9 mouse cellular contexts compared by ENCODE assay signal in genomic region chr7:118994231-118994842, GRCm38 (mm10). TPM values are rescaled to one million over a fixed set of nuclear protein-coding genes. Genes with fewer than 3 reads are reported as not detected.
DNase-seq lines count a peak whose midpoint lies in the region; ATAC-seq and TF ChIP-seq lines count a peak whose summit lies in the region.
"Had no signal": no experiment of that assay in that cellular context is flagged by ENCODE, and none has a peak within 500 bp of the region (broad histone marks: within the 10 kb centered on the region; RNA-seq: fewer than 3 reads in every experiment).

No protein-coding gene starts in this region.

- H3K9me3 ChIP-seq in E14TG2a.4 (ENCODE audit: low read length) = 0 out of 2 replicates have a peak, but pooled peaks cover 5% of the 10 kb centered on the region
- H3K9me3 ChIP-seq in embryonic facial prominence, embryonic 14.5 days (ENCODE audit: control insufficient read depth, low read length) = no peaks in the 10 kb centered on the region
- no peaks in the 10 kb centered on the region for H3K9me3 ChIP-seq in hindbrain, embryonic 13.5 days
- H3K9me3 ChIP-seq in lung, embryonic 16.5 days (ENCODE audit: control insufficient read depth, low read length) = no peaks in the 10 kb centered on the region

- peaks cover 60% of the 10 kb centered on the region for H3K4me1 ChIP-seq in E14TG2a.4 (replicated peaks; ENCODE audit: low read depth, low read length)
- H3K4me1 ChIP-seq in embryonic facial prominence, embryonic 14.5 days (ENCODE audit: control insufficient read depth, insufficient read depth, low read length) = peaks cover 25% of the 10 kb centered on the region
- peaks cover 65% of the 10 kb centered on the region for H3K4me1 ChIP-seq in hindbrain, embryonic 13.5 days (replicated peaks)
- H3K4me1 ChIP-seq in lung, embryonic 16.5 days (replicated peaks; ENCODE audit: control insufficient read depth, insufficient read depth, low read length) = peaks cover 24% of the 10 kb centered on the region

- H3K27ac ChIP-seq in embryonic facial prominence, embryonic 14.5 days (replicated peaks; ENCODE audit: low read depth, low read length) = peak overlapping the region; percentile 19
- peak overlapping the region; percentile 82 for H3K27ac ChIP-seq in hindbrain, embryonic 13.5 days
- H3K27ac ChIP-seq in lung, embryonic 16.5 days (ENCODE audit: low read length) = peak overlapping the region; percentile 33

- peak; percentile 36 for DNase-seq in gastrocnemius, postnatal 10 days
- DNase-seq in gastrocnemius, adult 18-20 months (ENCODE audit: low spot score) = no peak
- DNase-seq in embryonic facial prominence, embryonic 14.5 days (ENCODE audit: low spot score) = no peak
- peak; percentile 7 to 9 for DNase-seq in thymus, postnatal 10 days (ENCODE audit: low spot score in 2 of 2)
- DNase-seq in left cerebral cortex, adult 8-10 months (ENCODE audit: low spot score in 2 of 2) = no peak

- WGBS in embryonic facial prominence, embryonic 14.5 days = 2% methylated on average over 21 of the region's 21 CpGs
- 0% methylated on average over 21 of the region's 21 CpGs for WGBS in hindbrain, embryonic 13.5 days
- 1% methylated on average over 21 of the region's 21 CpGs for WGBS in lung, embryonic 16.5 days

- peak; percentile 8 for ATAC-seq in embryonic facial prominence, embryonic 14.5 days (ENCODE audit: low read depth)
- ATAC-seq in hindbrain, embryonic 13.5 days (ENCODE audit: low FRiP score) = peak; percentile 26
- ATAC-seq in lung, embryonic 16.5 days (ENCODE audit: low read depth) = peak; percentile 31

- H3K4me3 ChIP-seq in E14TG2a.4 (replicated peaks; ENCODE audit: low read length) = peak overlapping the region; percentile 84
- peak overlapping the region; percentile 74 for H3K4me3 ChIP-seq in embryonic facial prominence, embryonic 14.5 days (ENCODE audit: low read depth, low read length)
- peak overlapping the region; percentile 57 for H3K4me3 ChIP-seq in hindbrain, embryonic 13.5 days
- H3K4me3 ChIP-seq in lung, embryonic 16.5 days (ENCODE audit: low read length) = peak overlapping the region; percentile 70

- H3K36me3 ChIP-seq in E14TG2a.4 (ENCODE audit: insufficient read depth, low read length) = no peaks in the 10 kb centered on the region
- no peaks in the 10 kb centered on the region for H3K36me3 ChIP-seq in embryonic facial prominence, embryonic 14.5 days (ENCODE audit: control insufficient read depth, insufficient read depth, low read length)
- H3K36me3 ChIP-seq in hindbrain, embryonic 13.5 days = no peaks in the 10 kb centered on the region
- H3K36me3 ChIP-seq in lung, embryonic 16.5 days (ENCODE audit: control insufficient read depth, insufficient read depth, low read length) = no peaks in the 10 kb centered on the region
- H3K36me3 ChIP-seq: G1E had no signal

- H3K4me2 ChIP-seq in embryonic facial prominence, embryonic 14.5 days (ENCODE audit: low read depth, low read length) = peak overlapping the region; percentile 93
- H3K4me2 ChIP-seq in hindbrain, embryonic 13.5 days = peak overlapping the region; percentile 88
- H3K4me2 ChIP-seq in lung, embryonic 16.5 days (ENCODE audit: low read depth, low read length) = peak overlapping the region; percentile 98

- no peak for TF ChIP-seq CTCF in E14TG2a.4 (conservative IDR thresholded peaks at IDR 0.05; ENCODE audit: low read length)

- peak overlapping the region; percentile 80 for H3K9ac ChIP-seq in embryonic facial prominence, embryonic 14.5 days (ENCODE audit: low read depth, low read length)
- H3K9ac ChIP-seq in hindbrain, embryonic 13.5 days = peak overlapping the region; percentile 81
- peak overlapping the region; percentile 79 for H3K9ac ChIP-seq in lung, embryonic 16.5 days (ENCODE audit: low read length)

- H3K27me3 ChIP-seq in E14TG2a.4 (ENCODE audit: insufficient read depth, low read length) = peaks cover 26% of the 10 kb centered on the region
- no peaks in the 10 kb centered on the region for H3K27me3 ChIP-seq in embryonic facial prominence, embryonic 14.5 days (replicated peaks; ENCODE audit: control insufficient read depth, insufficient read depth, low read length)
- H3K27me3 ChIP-seq in hindbrain, embryonic 13.5 days = no peaks in the 10 kb centered on the region
- H3K27me3 ChIP-seq in lung, embryonic 16.5 days (ENCODE audit: control insufficient read depth, insufficient read depth, low read depth, low read length) = peaks cover 3% of the 10 kb centered on the region

RNA-seq across cellular contexts. Expression of gene Gprc5b, which starts 0.7 kb away (rescaled TPM):
- 10 to 100 TPM; 34.9 to 36.6 TPM for total RNA-seq in gastrocnemius, postnatal 10 days (2021)
- total RNA-seq in gastrocnemius, adult 18-20 months (2021) = 10 to 100 TPM; 12.4 to 21.7 TPM
- polyA plus RNA-seq in embryonic facial prominence, embryonic 14.5 days (2014; fragmentation: Nextera tagmentation; extraction: Ambion mirVana) = 17.0 and 17.7 TPM in 2 replicates
- polyA plus RNA-seq in hindbrain, embryonic 13.5 days (2015; fragmentation: Nextera tagmentation; extraction: Ambion mirVana) = 7.9 and 8.1 TPM in 2 replicates
- 5.1 and 5.2 TPM in 2 replicates for polyA plus RNA-seq in lung, embryonic 16.5 days (2015; fragmentation: Nextera tagmentation; extraction: Ambion mirVana)
- total RNA-seq in left cerebral cortex, adult 8-10 months (2022) = 100 to 1,000 TPM; 116 to 128 (median 122) TPM
- polyA plus RNA-seq: G1E had no signal

Comparison
In these comparisons a context has a peak if more than half of its experiments do, and no peak if none do; other contexts are left out.
1. DNase-seq: peak in gastrocnemius, postnatal 10 days (single experiment) and thymus, postnatal 10 days (2 of 2); none in gastrocnemius, adult 18-20 months (single experiment), embryonic facial prominence, embryonic 14.5 days (single experiment) and left cerebral cortex, adult 8-10 months (0 of 2).
2. H3K27ac ChIP-seq: peak in every context shown above with its lines; median percentile 82 in hindbrain, embryonic 13.5 days; 33 in lung, embryonic 16.5 days; 19 in embryonic facial prominence, embryonic 14.5 days.
3. Peak in every context shown above with its lines, with median percentiles within 50 percentile points of each other: H3K4me3 ChIP-seq, ATAC-seq, H3K4me2 ChIP-seq and H3K9ac ChIP-seq.